In genomic region chr11:67362236-67362635, GRCm38 (mm10) we compare ENCODE assay signal across 19 mouse cellular contexts. TPM values are rescaled to one million over a fixed set of nuclear protein-coding genes. Genes with fewer than 3 reads are reported as not detected.
"Had no signal": no experiment of that assay in that cellular context is flagged by ENCODE, and none has a peak within 500 bp of the region (broad histone marks: within the 10 kb centered on the region; RNA-seq: fewer than 3 reads in every experiment).

No protein-coding gene starts in this region.

- H3K4me2 ChIP-seq: limb, embryonic 15.5 days; liver, embryonic 12.5 days; lung, embryonic 15.5 days; midbrain, embryonic 12.5 days; neural tube, embryonic 15.5 days had no signal

- H3K27me3 ChIP-seq: limb, embryonic 15.5 days; liver, embryonic 12.5 days; lung, embryonic 15.5 days; midbrain, embryonic 12.5 days; neural tube, embryonic 15.5 days had no signal

- ATAC-seq: intestine, postnatal 0 days; liver, embryonic 12.5 days had no signal

- H3K9me3 ChIP-seq: limb, embryonic 15.5 days; liver, embryonic 12.5 days; lung, embryonic 15.5 days; midbrain, embryonic 12.5 days; neural tube, embryonic 15.5 days had no signal

- H3K4me3 ChIP-seq: limb, embryonic 15.5 days; liver, embryonic 12.5 days; lung, embryonic 15.5 days; midbrain, embryonic 12.5 days; myocyte; neural tube, embryonic 15.5 days had no signal

- H3K4me1 ChIP-seq: liver, embryonic 12.5 days; midbrain, embryonic 12.5 days had no signal

- H3K36me3 ChIP-seq: limb, embryonic 15.5 days; liver, embryonic 12.5 days; lung, embryonic 15.5 days; midbrain, embryonic 12.5 days; neural tube, embryonic 15.5 days had no signal

- DNase-seq: kidney, adult 9 months; kidney, postnatal 14 days; layer of hippocampus, adult 9-11 months; layer of hippocampus, postnatal 36 days; lung, postnatal 14 days; right cerebral cortex, adult 18-20 months; spleen, adult 18-20 months; thymus, adult 18-20 months; thymus, postnatal 14 days had no signal

- H3K9ac ChIP-seq: limb, embryonic 15.5 days; liver, embryonic 12.5 days; lung, embryonic 15.5 days; midbrain, embryonic 12.5 days; neural tube, embryonic 15.5 days had no signal

- H3K27ac ChIP-seq: limb, embryonic 15.5 days; liver, embryonic 12.5 days; lung, embryonic 15.5 days; midbrain, embryonic 12.5 days; neural tube, embryonic 15.5 days had no signal

RNA-seq across cellular contexts. Expression of gene Myh13, which starts 40.8 kb away (rescaled TPM):
- total RNA-seq: megakaryocyte-erythroid progenitor cell, adult 5-6 weeks had no signal
- polyA plus RNA-seq: intestine, postnatal 0 days; liver, embryonic 12.5 days; liver, embryonic 16.5 days; midbrain, embryonic 12.5 days; stomach, embryonic 14.5 days had no signal
